Mouse (Mus musculus): Measurements from ENCODE around the gene Cfap221.

DNA sequence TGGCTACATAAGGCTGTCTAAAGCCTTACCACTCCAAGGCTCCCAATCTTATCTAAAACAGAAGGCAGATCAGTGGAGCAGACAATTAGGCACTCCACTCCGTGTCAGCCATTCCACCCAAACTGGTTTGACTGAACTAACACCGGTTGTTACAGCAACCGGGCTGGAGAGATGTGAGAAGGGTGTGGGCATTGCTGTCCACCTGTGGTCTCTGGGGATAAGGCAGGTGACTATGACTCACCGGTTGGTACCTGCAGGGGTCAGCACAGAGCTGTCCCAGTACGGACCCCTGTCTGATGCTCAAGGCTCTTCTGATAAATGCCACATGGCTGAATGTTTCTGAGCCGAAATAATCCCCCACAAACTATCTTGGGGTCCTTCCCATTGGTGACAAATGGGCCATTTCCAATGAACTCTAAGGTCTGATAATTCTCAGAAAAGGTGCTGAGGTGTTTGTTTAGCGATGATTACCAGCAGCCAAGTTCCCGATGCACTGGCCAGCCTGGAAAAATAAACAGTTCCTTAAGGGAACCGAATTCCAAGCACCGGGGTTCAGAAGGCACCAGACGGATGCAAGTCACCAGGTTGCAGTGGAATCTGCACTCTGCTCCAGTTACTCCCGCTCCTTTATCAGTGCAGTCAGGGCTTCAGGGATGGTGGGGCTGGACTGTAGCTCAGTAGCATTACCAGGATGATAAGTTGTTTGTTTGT, 31.1 kb downstream of the Cfap221 start:
- TF ChIP-seq HCFC1 (IDR thresholded peaks at IDR 0.05; ENCODE audit: borderline replicate concordance, insufficient read depth, low read length) (no peak), ZNF384 (IDR thresholded peaks at IDR 0.05; ENCODE audit: low read depth, low read length) (no peak), CHD2 (IDR thresholded peaks at IDR 0.05; ENCODE audit: low read depth, low read length) (no peak), ZC3H11A (IDR thresholded peaks at IDR 0.05; ENCODE audit: borderline replicate concordance, low read depth, low read length) (no peak), MAFK (IDR thresholded peaks at IDR 0.05; ENCODE audit: insufficient read depth, low read depth, low read length) (no peak)
